Mouse (Mus musculus) frontal cortex, postnatal 25 days (tissue): ENCODE data around the gene Dusp3.
"Not testable (repeated sequence)": the region's sequence is repeated elsewhere in the genome, so short reads cannot be mapped to it uniquely, and the experiment has no call there.

ENCODE experiments used
- DNase-seq, 2 experiments: peaks; one replicate each; pipeline ENCODE4 v3.0.0; 2022; ENCODE audit warnings: low spot score in 2 of 2

The Dusp3 gene

DNA sequence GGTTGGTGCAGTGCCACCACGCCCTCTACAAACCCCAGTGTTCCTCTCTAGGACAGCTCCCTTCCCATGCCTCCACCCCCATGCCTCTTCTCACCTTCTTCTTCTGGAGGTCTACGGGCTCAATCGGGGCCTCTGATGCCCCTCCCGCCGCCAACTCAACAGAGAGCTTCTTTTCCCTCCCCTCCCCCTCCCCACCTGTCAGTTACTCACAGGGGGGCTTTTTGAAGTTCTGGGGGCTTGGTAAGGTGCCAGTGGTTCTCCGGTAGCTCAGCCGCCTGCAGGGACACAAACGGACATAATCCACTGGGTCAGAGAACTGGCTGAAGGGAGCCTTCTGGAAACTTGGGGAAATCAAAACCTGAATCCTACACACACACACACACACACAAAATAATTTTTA lies 24.7 kb upstream of the Dusp3 start:
- DNase-seq, result no peak

DNA sequence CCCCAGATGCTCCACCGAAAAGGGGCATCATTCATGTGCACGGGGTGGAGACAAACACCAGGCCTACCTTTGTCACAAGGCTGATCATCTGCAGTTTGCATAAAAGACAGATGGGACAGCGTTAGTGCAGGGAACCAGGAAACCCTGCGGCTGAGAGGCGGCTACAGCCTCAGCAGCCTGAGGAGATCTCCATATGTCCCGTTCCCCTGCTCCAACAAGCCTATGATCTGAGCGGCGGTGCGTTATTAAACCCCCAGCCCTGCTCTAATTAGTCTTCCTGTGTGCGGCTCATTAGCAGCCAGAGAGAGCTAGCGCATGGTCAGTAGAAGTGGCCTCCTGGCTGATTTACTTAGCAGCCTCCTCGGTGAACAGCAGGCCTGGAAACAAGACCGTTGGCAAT lies 23.3 kb upstream of the Dusp3 start:
- DNase-seq, result no peak

DNA sequence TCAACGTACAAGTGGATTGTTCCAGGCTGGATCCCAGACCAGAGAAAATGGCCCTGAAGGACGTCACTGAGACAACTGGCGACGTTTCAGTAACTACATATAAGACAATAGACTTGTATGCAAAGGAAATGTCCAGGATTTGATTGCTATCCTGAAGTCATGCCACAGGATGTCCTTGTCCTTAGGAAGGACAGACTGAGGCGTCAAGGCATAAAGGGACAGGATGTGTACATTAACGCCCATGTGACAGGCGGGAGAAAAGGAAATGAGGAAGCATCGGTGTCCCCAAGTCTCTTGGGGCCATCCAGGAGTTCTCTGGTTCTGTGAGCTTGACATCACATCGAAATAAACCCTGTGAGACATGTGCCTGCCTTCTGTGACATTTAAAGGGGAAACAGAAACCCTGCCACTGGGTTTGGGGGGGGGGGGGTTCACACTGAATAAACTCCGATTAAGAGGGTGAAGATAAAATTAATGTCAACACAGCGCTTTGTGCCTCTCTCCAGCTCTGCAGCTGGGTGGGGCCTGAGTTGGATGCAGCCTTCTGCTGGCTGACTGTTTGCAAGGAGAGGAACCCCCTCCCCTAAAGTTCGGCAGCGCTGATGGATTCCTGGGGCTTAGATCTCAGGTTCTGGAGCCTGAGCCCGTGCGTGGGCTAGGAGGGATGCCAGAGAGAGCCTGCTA lies 22.3 kb upstream of the Dusp3 start:
- no peak for DNase-seq

DNA sequence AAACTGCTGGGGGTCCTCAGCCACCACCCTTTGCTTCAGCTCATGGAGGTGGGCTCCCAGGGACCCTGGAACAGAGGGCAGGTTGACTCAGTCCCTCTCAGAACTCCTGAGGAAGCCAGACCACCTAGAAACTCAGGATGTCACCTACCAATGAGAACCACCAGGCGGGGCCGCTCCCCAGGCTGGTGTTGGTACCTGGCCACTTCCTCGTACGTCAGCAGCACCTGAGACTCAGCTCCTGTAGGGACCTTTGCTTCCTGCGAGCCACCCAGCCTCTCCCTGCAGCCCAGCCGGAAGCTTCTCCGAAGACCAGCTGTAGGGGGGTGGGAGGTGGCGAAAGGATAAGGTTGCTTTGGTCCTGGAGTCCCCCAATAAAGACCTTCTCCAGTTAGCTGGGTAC lies 21.6 kb upstream of the Dusp3 start:
- no peak for DNase-seq

DNA sequence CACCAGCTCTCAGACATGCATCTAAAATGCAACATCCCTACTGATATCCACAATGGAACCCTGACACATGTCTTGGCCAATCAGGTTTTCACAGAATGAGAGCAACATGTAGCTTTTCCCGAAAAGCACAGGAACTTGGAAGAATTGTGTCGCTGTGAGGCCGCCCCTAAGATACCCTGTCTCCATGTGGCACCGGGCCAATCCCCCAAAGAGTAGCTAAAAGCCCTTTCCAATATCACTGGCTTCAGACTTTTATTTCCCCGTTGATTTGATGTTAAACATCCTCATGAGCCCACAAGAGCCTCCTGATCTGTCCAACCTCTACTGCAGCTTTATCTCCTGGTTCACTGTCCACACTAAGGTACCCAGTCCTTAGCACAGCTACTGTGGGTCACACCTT lies 19.9 kb upstream of the Dusp3 start:
- no peak for DNase-seq

DNA sequence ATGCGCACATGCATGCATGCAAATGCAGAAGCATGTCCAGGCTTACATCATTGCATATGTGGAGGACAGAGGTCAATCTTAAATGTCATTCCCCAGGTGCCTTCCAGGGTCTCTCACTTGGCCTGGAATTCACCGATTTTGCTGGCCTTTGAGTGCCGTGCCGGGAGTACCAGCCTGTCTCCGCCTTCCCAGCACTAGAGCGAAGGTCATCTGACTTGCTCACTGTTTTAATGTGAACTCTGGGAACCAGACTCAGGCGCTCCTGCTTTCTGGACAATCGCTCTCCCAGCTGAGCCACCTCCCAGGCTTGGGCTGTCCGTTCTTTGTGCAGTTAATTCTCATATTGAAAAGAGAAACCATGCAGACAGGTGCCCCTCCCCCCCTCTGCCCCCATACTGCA lies 19.5 kb upstream of the Dusp3 start:
- no peak for DNase-seq

DNA sequence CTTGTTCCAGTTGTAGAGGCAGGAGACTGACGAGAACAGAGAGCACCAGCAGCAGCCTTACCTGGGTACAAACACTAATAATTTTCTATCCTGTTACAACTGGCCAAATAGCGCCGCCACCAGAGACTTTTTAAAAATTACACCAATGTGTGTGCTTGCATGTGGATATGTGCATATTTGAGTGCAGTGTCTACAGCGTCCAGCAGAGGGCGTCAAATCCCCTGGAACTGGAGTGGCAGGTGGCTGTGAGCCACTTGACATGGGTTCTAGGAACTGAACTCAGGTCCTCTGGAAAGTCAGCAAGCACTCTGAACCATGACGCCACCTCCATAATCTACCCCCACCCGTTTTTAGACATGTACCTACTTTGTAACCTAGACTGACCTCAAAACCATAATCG lies 17.4 kb upstream of the Dusp3 start:
- no peak for DNase-seq

DNA sequence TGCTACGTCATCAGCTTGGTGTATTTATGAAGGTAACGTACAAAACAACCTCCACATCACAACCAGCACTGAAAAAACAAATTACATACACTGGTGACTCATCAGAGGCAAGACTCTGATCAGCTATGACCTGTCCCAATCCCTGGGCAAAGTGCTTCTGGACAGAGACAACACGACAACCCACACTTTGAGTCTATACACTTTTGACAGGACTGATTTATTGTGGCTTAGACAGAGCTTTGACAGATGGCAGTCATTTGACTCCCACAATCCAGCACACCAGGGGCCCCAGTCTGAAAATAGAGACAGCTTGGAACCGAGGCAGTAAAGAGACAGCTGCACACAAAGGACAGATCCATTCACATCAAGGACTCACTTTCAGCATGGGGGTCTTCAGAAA lies 12.7 kb upstream of the Dusp3 start:
- DNase-seq, result no peak

DNA sequence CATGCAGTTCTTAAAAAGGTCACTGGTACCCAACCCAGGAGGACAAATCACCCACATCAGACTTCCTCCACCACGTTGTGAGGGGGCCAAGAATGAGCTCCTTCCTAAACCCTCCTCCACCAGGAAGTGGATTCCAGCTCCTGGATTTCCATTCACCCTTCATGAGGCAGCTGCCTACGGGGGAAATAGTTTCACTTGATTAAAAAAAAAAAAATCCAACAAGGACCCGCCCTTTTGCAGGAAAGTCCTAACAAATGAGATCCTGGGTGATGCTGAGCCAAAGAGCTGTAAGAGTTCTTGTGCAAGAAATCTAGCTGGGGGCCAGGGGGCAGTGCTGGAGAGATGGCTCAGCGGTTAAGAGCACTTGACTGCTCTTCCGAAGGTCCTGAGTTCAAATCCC lies 11.4 kb upstream of the Dusp3 start:
- no peak for DNase-seq

DNA sequence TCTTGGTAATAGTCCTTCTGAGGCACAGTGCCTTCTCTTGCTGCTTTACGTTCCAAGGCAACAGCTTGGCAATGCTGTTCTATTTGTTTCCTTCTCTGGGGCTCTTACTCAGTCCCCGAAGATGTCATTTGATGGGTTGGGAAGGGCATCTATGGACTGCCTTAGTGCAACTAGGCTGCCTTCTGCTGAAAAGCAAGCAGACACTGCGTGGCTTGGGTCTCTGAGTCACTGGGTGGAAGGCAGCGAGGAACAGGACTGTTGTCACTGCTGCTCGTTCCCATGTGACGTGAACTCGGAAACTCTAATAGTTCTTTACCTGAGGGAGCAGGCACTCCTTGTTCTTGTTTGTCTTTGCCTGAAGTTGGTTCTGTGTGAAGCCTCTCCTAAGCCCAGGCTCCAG lies 9.1 kb upstream of the Dusp3 start:
- no peak for DNase-seq

DNA sequence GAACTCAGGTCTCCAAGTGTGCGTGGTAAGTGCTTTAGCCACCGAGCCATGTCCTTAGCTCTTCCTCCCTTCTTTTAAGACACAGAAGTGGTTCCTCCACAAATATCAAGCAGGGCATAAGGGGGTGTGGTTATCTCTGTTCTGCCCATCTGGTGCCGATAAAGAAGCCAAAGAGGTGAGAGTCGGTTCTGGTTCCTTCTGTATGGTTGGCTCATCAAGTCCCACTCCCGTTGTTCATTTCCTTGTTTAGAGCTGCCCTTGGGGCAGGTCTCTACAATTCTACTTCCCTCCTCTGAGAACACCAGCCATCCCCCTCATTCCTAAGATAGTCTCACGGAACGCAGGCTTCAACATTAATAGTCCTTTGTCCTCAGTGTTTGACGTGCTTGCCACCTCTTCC lies 7.3 kb upstream of the Dusp3 start:
- no peak for DNase-seq

DNA sequence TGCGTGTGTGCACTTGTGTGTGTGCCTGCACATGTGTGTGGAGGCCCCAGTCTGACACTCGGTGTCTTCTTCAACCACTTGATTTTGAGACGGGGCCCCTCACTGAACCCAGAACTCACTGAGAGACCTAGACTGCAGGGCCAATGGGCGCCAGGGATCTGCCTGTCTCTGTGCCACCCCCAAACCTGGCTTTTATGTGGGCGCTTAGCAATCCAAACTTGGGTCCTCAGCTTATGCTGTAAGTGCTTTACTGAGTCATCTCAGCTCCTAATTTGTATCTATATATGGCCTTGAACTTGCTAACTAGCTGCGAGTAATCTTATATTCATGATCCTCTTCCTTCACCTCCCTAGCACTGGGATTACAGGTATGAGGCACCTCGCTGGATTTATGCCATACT lies 5.6 kb upstream of the Dusp3 start:
- no peak for DNase-seq

DNA sequence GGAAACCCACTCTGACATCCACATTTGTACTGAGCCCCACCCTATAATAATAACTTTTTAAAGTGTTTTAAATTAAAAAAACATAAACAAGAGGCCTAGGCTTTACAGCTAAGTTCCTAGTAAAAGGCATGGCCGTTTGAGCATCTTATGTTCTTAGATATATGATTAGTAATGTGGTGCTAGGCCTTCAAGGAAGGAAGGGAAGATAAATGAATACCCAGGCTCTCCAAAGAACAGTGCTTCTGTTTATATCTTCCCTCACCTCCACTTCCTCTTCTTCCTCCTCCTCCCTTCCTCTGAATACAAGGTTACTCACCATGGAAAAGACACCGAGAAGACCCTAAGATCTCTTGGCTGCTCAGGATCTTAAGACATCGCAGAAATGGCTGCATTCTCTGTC lies 5.0 kb upstream of the Dusp3 start:
- DNase-seq, result no peak

DNA sequence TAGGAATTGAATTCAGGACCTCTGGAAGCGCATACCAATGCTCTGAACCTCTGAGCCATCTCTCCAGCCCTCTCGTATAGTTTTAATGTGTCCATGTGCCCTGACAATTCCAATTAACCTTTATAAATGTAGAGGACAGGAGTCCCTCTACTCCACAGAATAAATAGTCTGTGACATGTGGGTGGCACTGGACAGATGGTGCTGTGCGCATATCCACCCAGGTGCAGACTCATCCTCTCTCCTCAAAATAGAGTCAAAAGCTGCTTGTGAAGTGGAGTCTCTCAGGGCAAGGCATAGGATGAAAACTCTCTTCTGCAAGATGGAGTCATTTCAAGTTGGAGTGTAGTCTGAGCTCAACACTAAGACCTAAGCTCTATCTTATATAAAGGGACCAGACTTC lies 3.4 kb upstream of the Dusp3 start:
- no peak for DNase-seq

DNA sequence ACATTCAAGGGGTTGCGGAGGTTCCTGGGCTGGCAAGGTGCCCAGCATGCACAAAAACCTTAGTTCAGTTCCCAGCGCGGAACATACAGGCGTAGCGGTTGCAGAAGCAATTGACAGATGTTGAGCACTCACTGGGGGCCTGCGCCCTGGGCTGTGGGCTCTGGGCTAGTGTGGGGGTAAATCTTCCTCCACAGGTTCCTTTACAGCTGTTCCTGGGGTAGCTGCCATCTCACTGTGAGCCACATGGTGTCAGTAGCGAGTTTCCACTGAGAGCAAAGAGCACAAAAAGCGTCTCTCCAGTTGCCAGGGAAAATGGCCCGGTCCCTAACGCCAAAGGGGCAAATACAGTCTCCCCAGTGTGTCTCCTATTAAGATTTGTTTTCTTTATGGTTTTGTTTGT lies 823 bp downstream of the Dusp3 start:
- DNase-seq, result peak; percentile 86 to 87

DNA sequence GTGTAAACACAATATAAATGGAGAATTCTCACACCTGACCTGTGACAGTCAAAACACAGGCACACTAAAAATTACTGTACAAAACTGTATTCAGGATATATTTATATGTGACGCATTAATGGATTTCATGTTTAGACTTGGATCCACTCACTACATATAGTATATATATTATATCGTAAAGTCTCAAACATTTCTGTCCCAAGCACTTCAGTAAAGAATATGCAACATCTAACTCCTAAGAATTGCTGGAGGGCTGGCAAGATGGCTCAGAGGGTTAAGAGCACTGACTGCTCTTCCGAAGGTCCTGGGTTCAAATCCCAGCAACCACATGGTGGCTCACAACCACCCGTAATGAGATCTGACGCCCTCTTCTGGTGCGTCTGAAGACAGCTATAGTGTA lies 1.4 kb downstream of the Dusp3 start:
- not testable (repeated sequence) for DNase-seq

DNA sequence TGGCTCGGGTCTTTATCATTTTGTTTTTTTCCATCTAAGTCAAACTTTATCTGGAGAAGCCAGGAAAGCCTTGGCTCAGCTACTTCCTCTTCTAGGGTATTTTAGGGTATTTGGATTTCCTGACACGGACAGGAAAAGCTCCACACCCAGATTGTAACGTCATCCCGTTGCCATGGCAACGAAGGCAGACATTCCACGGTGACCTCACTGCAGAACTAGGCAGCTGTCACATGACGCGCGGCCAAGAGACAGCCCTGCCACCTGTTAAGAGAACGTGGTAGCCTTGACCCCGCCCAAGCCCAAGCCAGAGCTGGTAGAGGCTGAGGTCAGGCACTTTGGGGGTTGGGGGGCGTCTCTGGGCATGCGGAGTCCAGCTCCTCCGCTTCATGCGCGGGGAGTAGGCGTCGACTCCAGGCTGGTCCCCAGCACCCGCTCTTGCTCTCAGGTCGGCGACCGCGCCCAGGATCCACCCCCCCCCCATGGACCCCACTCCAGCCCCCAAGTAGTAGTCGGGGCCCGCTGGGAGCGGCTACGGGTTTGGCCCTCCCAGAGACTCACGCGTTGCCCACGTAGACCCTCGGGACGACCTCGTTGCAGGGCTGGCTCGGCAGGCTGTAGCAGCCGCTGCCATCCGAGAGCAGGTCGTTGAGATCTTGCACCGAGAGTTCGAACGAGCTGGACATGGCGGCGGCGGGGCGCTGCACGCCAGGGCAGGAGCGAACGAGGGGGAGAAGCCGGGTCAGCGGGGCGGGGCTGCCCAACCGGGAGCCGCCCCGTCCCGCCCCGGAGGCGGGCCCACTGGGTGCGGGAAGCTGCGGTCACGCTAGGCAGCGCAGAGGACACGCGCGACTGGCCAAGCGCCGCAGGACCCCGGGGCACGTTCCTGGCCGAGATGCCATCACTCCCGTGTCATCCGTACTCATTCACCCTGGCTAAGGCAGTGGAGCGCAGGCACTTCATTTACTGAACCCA lies 2.5 kb downstream of the Dusp3 start, which contains the start of gene Cfap97d1:
Gene Cfap97d1 (plus strand): TSS at position 226 of the 972 bp plus-strand sequence.
- DNase-seq, result peak; percentile 85 to 93

DNA sequence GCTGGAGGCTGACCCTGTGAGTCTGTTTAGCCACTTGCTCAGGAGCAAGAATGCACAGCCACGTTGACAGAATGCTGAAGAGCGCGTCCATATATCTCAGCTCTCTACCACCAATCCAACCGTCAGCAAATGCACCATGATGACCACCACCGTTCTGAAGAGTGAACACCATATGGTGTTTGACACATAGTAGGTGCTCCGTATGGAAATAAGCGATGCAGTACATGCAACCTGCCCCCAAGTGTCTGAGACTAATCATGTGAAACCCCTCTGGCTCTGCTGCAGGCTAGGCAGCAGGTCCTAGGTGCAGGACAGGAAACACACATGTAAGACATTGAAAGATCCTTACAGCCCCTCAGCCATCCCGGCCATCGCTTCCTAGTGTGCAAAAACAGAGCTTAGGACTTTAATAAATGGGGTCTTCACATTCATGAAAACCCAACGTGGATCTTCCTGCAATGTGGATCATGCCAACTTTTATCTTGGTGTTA lies 3.3 kb downstream of the Dusp3 start:
- no peak for DNase-seq

DNA sequence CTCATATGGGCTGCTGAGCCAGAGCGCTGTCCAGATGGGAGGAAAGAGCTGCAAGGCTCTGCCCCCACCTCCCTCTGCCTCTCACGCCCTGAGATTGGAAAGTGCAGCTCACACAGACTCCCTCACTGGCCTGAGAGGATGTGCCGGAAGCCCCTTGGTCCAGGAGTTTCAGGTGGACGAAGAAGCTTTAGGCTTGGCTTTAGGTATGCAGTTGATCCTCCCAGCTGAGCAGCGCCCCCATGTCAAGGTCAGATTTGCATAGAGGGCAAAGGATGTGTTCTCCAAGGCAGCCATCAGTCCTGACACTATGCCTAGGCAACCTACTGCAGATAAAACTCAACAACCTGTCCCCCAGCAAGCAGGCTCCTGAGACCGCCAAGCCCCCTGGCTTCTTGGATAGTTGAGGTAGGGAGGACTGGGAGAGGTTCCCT lies 3.8 kb downstream of the Dusp3 start:
- no peak for DNase-seq

DNA sequence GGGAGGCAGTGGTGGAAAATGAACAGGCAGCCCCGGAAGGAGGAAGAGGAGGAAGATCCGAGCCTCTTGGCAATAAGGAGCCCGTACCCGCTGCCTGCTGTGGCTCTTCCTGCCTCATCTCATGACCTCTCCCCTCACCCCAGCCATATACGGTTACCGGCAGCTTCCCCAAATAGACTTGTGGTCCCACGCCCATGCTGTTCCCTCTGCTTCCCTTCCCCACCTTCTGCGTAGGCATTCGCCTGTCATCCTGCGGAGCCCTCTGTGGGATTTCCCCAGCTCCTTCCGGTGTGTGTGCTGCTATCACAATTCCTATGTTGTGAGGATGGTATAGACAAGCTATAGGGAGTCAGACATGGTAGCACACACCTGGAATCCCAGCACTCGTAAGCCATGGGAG lies 5.0 kb downstream of the Dusp3 start:
- no peak for DNase-seq

DNA sequence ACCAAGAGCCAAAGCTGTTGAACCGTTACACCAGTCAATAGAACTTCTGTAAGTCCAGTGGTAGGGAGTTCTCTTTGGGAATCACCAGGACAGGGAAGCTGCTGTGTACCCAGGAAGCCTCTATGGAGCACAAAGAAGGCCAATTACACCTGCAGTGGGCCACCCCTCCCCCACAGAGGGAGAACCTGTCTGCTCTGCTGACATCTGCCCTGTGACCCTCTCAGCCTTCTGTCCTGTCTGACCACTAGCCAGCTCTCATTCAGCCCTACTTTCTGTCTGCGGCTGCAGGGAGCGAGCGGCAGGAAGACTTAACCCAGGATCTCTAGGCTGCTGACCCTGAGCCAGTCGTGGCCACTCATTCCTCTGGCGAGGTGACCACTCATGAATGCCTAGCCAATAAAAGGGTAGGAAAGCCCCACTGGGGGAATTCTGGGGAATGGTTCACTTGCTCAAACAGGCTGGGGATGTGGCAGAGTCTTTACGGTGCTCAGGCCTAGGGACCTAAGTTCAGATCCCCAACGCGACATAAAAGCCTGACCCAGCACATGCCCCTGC lies 6.1 kb downstream of the Dusp3 start:
- DNase-seq, result no peak

DNA sequence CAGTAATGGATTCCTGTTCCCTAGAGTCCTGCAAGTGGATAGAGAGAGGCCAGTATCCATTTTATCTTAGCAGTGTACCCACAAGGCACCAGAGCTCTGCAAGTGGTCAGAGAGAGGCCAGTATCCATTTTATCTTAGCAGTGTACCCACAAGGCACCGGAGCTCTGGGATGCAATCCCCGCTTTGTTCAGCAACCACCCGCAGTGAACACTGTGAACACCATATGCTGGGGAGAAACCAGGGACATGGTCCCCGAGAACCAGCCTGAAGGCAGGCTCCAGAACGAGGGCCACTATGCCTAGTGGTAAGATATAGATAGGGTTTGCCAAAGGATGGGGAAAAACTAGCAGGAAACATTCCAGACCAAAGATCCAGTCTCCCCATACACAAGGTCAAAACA lies 7.7 kb downstream of the Dusp3 start:
- no peak for DNase-seq

DNA sequence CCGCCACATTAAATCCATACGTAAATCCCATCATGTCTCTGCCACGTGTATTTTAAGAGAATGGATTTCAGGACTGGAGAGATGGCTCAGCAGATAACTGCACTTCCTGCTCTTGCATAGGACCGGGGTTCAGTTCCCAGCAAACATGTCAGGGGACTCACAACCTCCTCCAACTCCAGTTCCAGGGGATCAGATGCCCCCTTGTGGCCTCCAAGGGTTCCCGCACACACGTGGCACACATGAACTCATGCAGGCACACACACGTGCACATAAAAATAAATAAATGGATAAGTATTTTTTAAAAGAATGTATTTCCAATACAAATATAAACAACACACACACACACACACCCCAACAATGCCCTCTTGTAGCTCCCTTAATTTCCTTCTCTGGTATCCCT lies 9.9 kb downstream of the Dusp3 start:
- no peak for DNase-seq
